Mouse (Mus musculus): ENCODE measurements around the gene Flna. TPM values are rescaled to one million over a fixed set of nuclear protein-coding genes. Genes with fewer than 3 reads are reported as not detected.
"Not testable (repeated sequence)": the region's sequence is repeated elsewhere in the genome, so short reads cannot be mapped to it uniquely, and the experiment has no call there.

The Flna gene
- polyA plus RNA-seq, 1 experiment from 2014 or later, result 185 TPM

- H3K4me3 ChIP-seq (replicated peaks; ENCODE audit: low read depth, low read length), result peak overlapping the region; percentile 46
- H3K27me3 ChIP-seq (ENCODE audit: insufficient read depth, low read length), result no peaks in the 10 kb centered on the region
- H3K4me1 ChIP-seq (replicated peaks; ENCODE audit: insufficient read depth, low read length), result no peaks in the 10 kb centered on the region
- peaks cover 26% of the 10 kb centered on the region for H3K36me3 ChIP-seq (ENCODE audit: insufficient read depth, low read length)
- H3K9ac ChIP-seq (ENCODE audit: low read depth, low read length), result no peak overlapping the region
- 71% methylated on average over 2 of the region's 2 CpGs for WGBS
- DNase-seq (ENCODE audit: low spot score), result no peak
- TF ChIP-seq CTCF (IDR thresholded peaks at IDR 0.05; ENCODE audit: low read depth), result no peak
- no peak for ATAC-seq (replicated peaks; ENCODE audit: low FRiP score, low read depth)
- H3K27ac ChIP-seq, result peak overlapping the region; percentile 25; the same call in 1 of the 2 replicates
- peak overlapping the region; percentile 58 for H3K4me2 ChIP-seq (ENCODE audit: low read length)
- H3K9me3 ChIP-seq (replicated peaks; ENCODE audit: low read length), result no peaks in the 10 kb centered on the region
Observed at GRCm38 (mm10) chrX:74243396-74243795, 6.2 kb downstream of the Flna start.

- no peak for TF ChIP-seq CTCF (IDR thresholded peaks at IDR 0.05; ENCODE audit: low read depth)
- Histone ChIP-seq H3K36me3 (ENCODE audit: insufficient read depth, low read length) (peaks cover 35% of the 10 kb centered on the region), H3K27ac (no peak overlapping the region), H3K4me2 (ENCODE audit: low read length) (no peak overlapping the region), H3K4me3 (replicated peaks; ENCODE audit: low read depth, low read length) (no peak overlapping the region), H3K9me3 (replicated peaks; ENCODE audit: low read length) (no peaks in the 10 kb centered on the region), H3K9ac (ENCODE audit: low read depth, low read length) (no peak overlapping the region), H3K4me1 (replicated peaks; ENCODE audit: insufficient read depth, low read length) (no peaks in the 10 kb centered on the region), H3K27me3 (ENCODE audit: insufficient read depth, low read length) (no peaks in the 10 kb centered on the region)
- 82% methylated on average over 4 of the region's 4 CpGs for WGBS
- no peak for ATAC-seq (replicated peaks; ENCODE audit: low FRiP score, low read depth)
- no peak for DNase-seq (ENCODE audit: low spot score)
Observed at GRCm38 (mm10) chrX:74240332-74240731, 9.3 kb downstream of the Flna start.

- no peak overlapping the region for H3K4me3 ChIP-seq (replicated peaks; ENCODE audit: low read depth, low read length)
- H3K27me3 ChIP-seq (ENCODE audit: insufficient read depth, low read length), result no peaks in the 10 kb centered on the region
- DNase-seq (ENCODE audit: low spot score), result no peak
- peaks cover 46% of the 10 kb centered on the region for H3K36me3 ChIP-seq (ENCODE audit: insufficient read depth, low read length)
- H3K27ac ChIP-seq, result no peak overlapping the region
- H3K9ac ChIP-seq (ENCODE audit: low read depth, low read length), result no peak overlapping the region
- no peaks in the 10 kb centered on the region for H3K4me1 ChIP-seq (replicated peaks; ENCODE audit: insufficient read depth, low read length)
- ATAC-seq (replicated peaks; ENCODE audit: low FRiP score, low read depth), result no peak
- no peak for TF ChIP-seq CTCF (IDR thresholded peaks at IDR 0.05; ENCODE audit: low read depth)
- 91% methylated on average over 5 of the region's 5 CpGs for WGBS
- no peak overlapping the region for H3K4me2 ChIP-seq (ENCODE audit: low read length)
- no peaks in the 10 kb centered on the region for H3K9me3 ChIP-seq (replicated peaks; ENCODE audit: low read length)
Observed at GRCm38 (mm10) chrX:74233196-74233595, 16.4 kb downstream of the Flna start.

GRCm38 (mm10) chrX:74230038-74230437 is 19.6 kb downstream of the Flna start:
- no peaks in the 10 kb centered on the region for H3K4me1 ChIP-seq (replicated peaks; ENCODE audit: insufficient read depth, low read length)
- H3K9me3 ChIP-seq (replicated peaks; ENCODE audit: low read length), result no peaks in the 10 kb centered on the region
- DNase-seq (ENCODE audit: low spot score) (no peak), ATAC-seq (replicated peaks; ENCODE audit: low FRiP score, low read depth) (no peak)
- no peak overlapping the region for H3K4me3 ChIP-seq (replicated peaks; ENCODE audit: low read depth, low read length)
- TF ChIP-seq CTCF (IDR thresholded peaks at IDR 0.05; ENCODE audit: low read depth), result no peak
- no peak overlapping the region for H3K9ac ChIP-seq (ENCODE audit: low read depth, low read length)
- no peak overlapping the region for H3K27ac ChIP-seq
- WGBS, result 52% methylated on average over 1 of the region's 1 CpGs
- H3K27me3 ChIP-seq (ENCODE audit: insufficient read depth, low read length), result no peaks in the 10 kb centered on the region
- H3K36me3 ChIP-seq (ENCODE audit: insufficient read depth, low read length), result peaks cover 46% of the 10 kb centered on the region
- H3K4me2 ChIP-seq (ENCODE audit: low read length), result no peak overlapping the region

- H3K4me2 ChIP-seq (ENCODE audit: low read length); DNase-seq (ENCODE audit: low spot score); H3K27me3 ChIP-seq (ENCODE audit: insufficient read depth, low read length); H3K4me3 ChIP-seq (replicated peaks; ENCODE audit: low read depth, low read length); H3K9ac ChIP-seq (ENCODE audit: low read depth, low read length); H3K4me1 ChIP-seq (replicated peaks; ENCODE audit: insufficient read depth, low read length); ATAC-seq (replicated peaks; ENCODE audit: low FRiP score, low read depth); H3K27ac ChIP-seq; H3K9me3 ChIP-seq (replicated peaks; ENCODE audit: low read length): not testable (repeated sequence)
- 61% methylated on average over 1 of the region's 1 CpGs for WGBS
- H3K36me3 ChIP-seq (ENCODE audit: insufficient read depth, low read length), result peaks cover 17% of the 10 kb centered on the region; the same call in 1 of the 2 replicates
Observed at GRCm38 (mm10) chrX:74220099-74220498, 29.5 kb downstream of the Flna start.

GRCm38 (mm10) chrX:74219449-74219848 is 30.2 kb downstream of the Flna start:
- no peak overlapping the region for H3K4me3 ChIP-seq (replicated peaks; ENCODE audit: low read depth, low read length)
- no peak for TF ChIP-seq CTCF (IDR thresholded peaks at IDR 0.05; ENCODE audit: low read depth)
- DNase-seq (ENCODE audit: low spot score), result no peak
- no peaks in the 10 kb centered on the region for H3K4me1 ChIP-seq (replicated peaks; ENCODE audit: insufficient read depth, low read length)
- H3K27ac ChIP-seq, result no peak overlapping the region
- no peak for ATAC-seq (replicated peaks; ENCODE audit: low FRiP score, low read depth)
- WGBS, result 53% methylated on average over 13 of the region's 13 CpGs
- no peak overlapping the region for H3K4me2 ChIP-seq (ENCODE audit: low read length)
- H3K27me3 ChIP-seq (ENCODE audit: insufficient read depth, low read length), result no peaks in the 10 kb centered on the region
- peaks cover 11% of the 10 kb centered on the region; the same call in 1 of the 2 replicates for H3K36me3 ChIP-seq (ENCODE audit: insufficient read depth, low read length)
- no peak overlapping the region for H3K9ac ChIP-seq (ENCODE audit: low read depth, low read length)
- no peaks in the 10 kb centered on the region for H3K9me3 ChIP-seq (replicated peaks; ENCODE audit: low read length)

- H3K27ac ChIP-seq, result no peak overlapping the region
- DNase-seq (ENCODE audit: low spot score) (no peak), ATAC-seq (replicated peaks; ENCODE audit: low FRiP score, low read depth) (no peak)
- H3K4me3 ChIP-seq (replicated peaks; ENCODE audit: low read depth, low read length), result no peak overlapping the region
- H3K9ac ChIP-seq (ENCODE audit: low read depth, low read length), result no peak overlapping the region
- no peak overlapping the region for H3K4me2 ChIP-seq (ENCODE audit: low read length)
- no peaks in the 10 kb centered on the region for H3K4me1 ChIP-seq (replicated peaks; ENCODE audit: insufficient read depth, low read length)
- no peaks in the 10 kb centered on the region for H3K9me3 ChIP-seq (replicated peaks; ENCODE audit: low read length)
- H3K27me3 ChIP-seq (ENCODE audit: insufficient read depth, low read length), result no peaks in the 10 kb centered on the region
- H3K36me3 ChIP-seq (ENCODE audit: insufficient read depth, low read length), result peaks cover 3% of the 10 kb centered on the region; the same call in 1 of the 2 replicates
- WGBS, result 87% methylated on average over 4 of the region's 4 CpGs
- no peak for TF ChIP-seq CTCF (IDR thresholded peaks at IDR 0.05; ENCODE audit: low read depth)
Observed at GRCm38 (mm10) chrX:74218496-74218895, 31.1 kb downstream of the Flna start.
